Mouse (Mus musculus) hindbrain, embryonic 12.5 days (tissue): ENCODE measurements at regions not wholly inside any gene's neighbourhood (a gene's known extent, or its start where the extent isn't known, plus 50 kb on each side); places are given as distances from the start of the nearest gene placed in this dataset.

ENCODE experiments used
- ATAC-seq: fragments of 200-750 bp; cut with Nextera tagmentation; 2 replicates; pipeline ENCODE4 v1.8.0; 2017; ENCODE audit warnings: moderate TSS enrichment; ENCODE audit not compliant: low FRiP score
- H3K27ac ChIP-seq: fragments of 300-500 bp; sonication (generic); 2 replicates; pipeline ENCODE4 v1.5.1; 2016; ENCODE audit warnings: mild to moderate bottlenecking
- H3K27me3 ChIP-seq: fragments of 300-500 bp; sonication (generic); 2 replicates; pipeline ENCODE4 v1.6.1; 2016; ENCODE audit warnings: mild to moderate bottlenecking
- H3K36me3 ChIP-seq: fragments of 300-500 bp; sonication (generic); 2 replicates; pipeline ENCODE4 v1.6.1; 2016; ENCODE audit warnings: mild to moderate bottlenecking
- H3K4me1 ChIP-seq: fragments of 300-500 bp; sonication (generic); 2 replicates; pipeline ENCODE4 v1.6.1; 2016
- H3K4me2 ChIP-seq: fragments of 300-500 bp; sonication (generic); replicated peaks from 2 replicates; pipeline ENCODE4 v1.6.1; 2016; ENCODE audit warnings: mild to moderate bottlenecking
- H3K4me3 ChIP-seq: fragments of 300-500 bp; sonication (generic); 2 replicates; pipeline ENCODE4 v1.5.1; 2016; ENCODE audit warnings: mild to moderate bottlenecking
- H3K9ac ChIP-seq: fragments of 300-500 bp; sonication (generic); 2 replicates; pipeline ENCODE4 v1.6.1; 2016; ENCODE audit warnings: mild to moderate bottlenecking, moderate library complexity
- H3K9me3 ChIP-seq: fragments of 300-500 bp; sonication (generic); replicated peaks from 2 replicates; pipeline ENCODE4 v1.6.1; 2016; ENCODE audit warnings: mild to moderate bottlenecking
- WGBS: fragments of 180-500 bp; shearing (Covaris S2); methylation state at CpG from one replicate; pipeline ENCODE4 v1.1.7; 2016; 5-methylcytosine and 5-hydroxymethylcytosine counted together

DNA sequence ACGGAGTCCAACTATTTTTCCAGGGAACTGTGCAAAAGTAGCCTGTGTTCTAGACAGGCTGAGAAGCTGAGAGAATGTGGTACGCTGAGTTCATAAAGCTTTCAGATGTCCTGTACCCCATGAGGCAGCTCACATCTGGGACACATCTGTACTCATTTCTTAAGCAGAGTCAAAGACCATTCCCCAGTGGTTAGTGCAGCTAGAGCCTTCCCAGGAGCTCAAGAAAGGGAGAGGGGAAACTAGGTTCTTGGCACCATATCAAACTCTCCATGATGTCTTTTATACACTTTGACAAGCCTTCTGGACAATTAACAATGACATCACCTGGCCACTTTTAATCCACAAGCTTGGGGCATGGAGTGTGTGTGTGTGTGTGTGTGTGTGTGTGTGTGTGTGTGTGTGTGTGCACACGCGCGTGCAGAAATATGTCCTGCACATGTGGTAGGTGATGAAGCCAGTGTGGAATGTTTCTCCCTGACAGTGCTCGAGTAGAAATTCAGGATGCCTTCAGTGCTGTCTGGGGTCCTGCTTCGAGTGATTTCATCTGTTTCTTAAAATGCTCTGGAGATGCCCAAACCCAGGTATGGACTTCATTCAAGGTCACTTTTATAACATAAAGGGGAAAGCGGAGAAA, 121.1 kb upstream of the Dock1 start:
- no peaks in the 10 kb centered on the region for H3K9me3 ChIP-seq
- no peak overlapping the region for H3K4me2 ChIP-seq
- 78% methylated on average over 8 of the region's 8 CpGs for WGBS
- H3K9ac ChIP-seq, result no peak overlapping the region
- no peak for ATAC-seq
- no peaks in the 10 kb centered on the region for H3K27me3 ChIP-seq
- H3K4me3 ChIP-seq, result no peak overlapping the region
- H3K36me3 ChIP-seq, result no peaks in the 10 kb centered on the region
- no peak overlapping the region for H3K27ac ChIP-seq
- peaks cover 5% of the 10 kb centered on the region; the same call in 1 of the 2 replicates for H3K4me1 ChIP-seq

DNA sequence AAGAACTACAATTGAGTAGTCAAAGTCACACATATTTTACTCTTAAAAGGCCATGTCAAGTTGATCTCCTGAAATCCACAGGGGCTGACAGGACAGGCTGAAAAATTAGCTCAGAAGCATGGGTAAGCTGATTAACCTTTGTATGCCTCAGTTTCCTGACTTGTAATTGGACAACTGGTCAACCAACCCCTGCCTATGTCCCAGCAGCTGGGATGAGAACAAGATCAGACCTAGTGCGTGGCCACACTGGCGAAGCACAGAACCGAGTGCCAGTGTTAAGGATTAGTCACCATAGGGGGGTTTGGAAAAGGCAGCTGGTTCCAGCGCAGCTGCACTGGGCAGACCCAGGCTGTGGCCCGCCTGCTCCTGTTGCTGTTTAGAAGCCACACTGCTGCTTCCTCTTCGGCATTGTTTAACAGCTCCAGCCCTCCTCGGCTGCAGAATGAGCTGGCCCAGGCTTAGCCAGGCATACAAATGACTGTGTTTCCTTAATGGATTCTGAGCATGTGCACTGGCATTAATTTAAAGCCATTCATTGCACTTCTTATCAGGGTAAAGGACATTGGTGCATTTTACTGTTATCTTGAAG, 120.1 kb upstream of the Dock1 start:
- H3K4me3 ChIP-seq, result no peak overlapping the region
- peaks cover 5% of the 10 kb centered on the region; the same call in 1 of the 2 replicates for H3K4me1 ChIP-seq
- no peaks in the 10 kb centered on the region for H3K9me3 ChIP-seq
- no peaks in the 10 kb centered on the region for H3K36me3 ChIP-seq
- no peak overlapping the region for H3K9ac ChIP-seq
- 0 out of 2 replicates have a peak overlapping the region, but pooled peaks have one; percentile 7 for H3K27ac ChIP-seq
- WGBS, result 41% methylated on average over 7 of the region's 7 CpGs
- peak; percentile 69 for ATAC-seq
- no peak overlapping the region for H3K4me2 ChIP-seq
- no peaks in the 10 kb centered on the region for H3K27me3 ChIP-seq

DNA sequence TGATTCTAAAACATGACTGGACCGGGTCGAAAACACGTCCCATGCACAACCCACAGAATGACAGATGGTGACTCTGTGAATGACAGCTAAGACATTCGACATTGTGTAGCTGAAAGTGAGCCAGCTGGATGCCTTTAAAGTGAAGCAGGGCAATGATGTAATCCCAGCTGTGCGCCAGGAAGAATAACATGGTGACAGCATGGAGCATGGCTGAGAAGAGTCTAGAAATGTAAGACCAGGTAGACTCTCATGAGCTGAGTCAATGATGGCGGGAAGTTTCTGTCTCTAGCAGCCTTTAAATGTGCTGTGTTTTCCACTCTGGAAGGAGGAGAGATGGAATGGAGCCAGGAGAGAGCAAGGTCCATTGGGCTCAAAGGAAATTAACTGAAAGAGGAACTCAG, 118.4 kb upstream of the Dock1 start:
- no peaks in the 10 kb centered on the region for H3K9me3 ChIP-seq
- no peak overlapping the region for H3K27ac ChIP-seq
- no peak overlapping the region for H3K9ac ChIP-seq
- WGBS, result 66% methylated on average over 6 of the region's 6 CpGs
- no peak overlapping the region for H3K4me3 ChIP-seq
- no peak overlapping the region for H3K4me2 ChIP-seq
- no peaks in the 10 kb centered on the region for H3K27me3 ChIP-seq
- no peaks in the 10 kb centered on the region for H3K36me3 ChIP-seq
- peaks cover 5% of the 10 kb centered on the region; the same call in 1 of the 2 replicates for H3K4me1 ChIP-seq
- ATAC-seq, result no peak

GRCm38 (mm10) chr7:134556061-134556460, 114.4 kb upstream of the Dock1 start:
- Histone ChIP-seq H3K36me3 (no peaks in the 10 kb centered on the region), H3K27me3 (no peaks in the 10 kb centered on the region), H3K9ac (no peak overlapping the region), H3K9me3 (no peaks in the 10 kb centered on the region), H3K4me2 (no peak overlapping the region), H3K4me3 (no peak overlapping the region), H3K27ac (no peak overlapping the region), H3K4me1 (no peaks in the 10 kb centered on the region)
- ATAC-seq, result no peak
- 84% methylated on average over 4 of the region's 4 CpGs for WGBS

GRCm38 (mm10) chr7:134566322-134566721, 104.1 kb upstream of the Dock1 start:
- no peaks in the 10 kb centered on the region for H3K36me3 ChIP-seq
- WGBS, result 76% methylated on average over 5 of the region's 5 CpGs
- no peaks in the 10 kb centered on the region for H3K27me3 ChIP-seq
- H3K9ac ChIP-seq, result no peak overlapping the region
- ATAC-seq, result no peak
- no peaks in the 10 kb centered on the region for H3K9me3 ChIP-seq
- no peaks in the 10 kb centered on the region for H3K4me1 ChIP-seq
- no peak overlapping the region for H3K4me2 ChIP-seq
- H3K4me3 ChIP-seq, result no peak overlapping the region
- H3K27ac ChIP-seq, result no peak overlapping the region

- no peak for ATAC-seq
- 91% methylated on average over 3 of the region's 3 CpGs for WGBS
- H3K9ac ChIP-seq, result no peak overlapping the region
- no peaks in the 10 kb centered on the region for H3K36me3 ChIP-seq
- H3K4me1 ChIP-seq, result no peaks in the 10 kb centered on the region
- H3K4me3 ChIP-seq, result no peak overlapping the region
- no peaks in the 10 kb centered on the region for H3K9me3 ChIP-seq
- no peak overlapping the region for H3K27ac ChIP-seq
- H3K4me2 ChIP-seq, result no peak overlapping the region
- no peaks in the 10 kb centered on the region for H3K27me3 ChIP-seq
Measured at GRCm38 (mm10) chr7:134569247-134569646, 101.2 kb upstream of the Dock1 start.

DNA sequence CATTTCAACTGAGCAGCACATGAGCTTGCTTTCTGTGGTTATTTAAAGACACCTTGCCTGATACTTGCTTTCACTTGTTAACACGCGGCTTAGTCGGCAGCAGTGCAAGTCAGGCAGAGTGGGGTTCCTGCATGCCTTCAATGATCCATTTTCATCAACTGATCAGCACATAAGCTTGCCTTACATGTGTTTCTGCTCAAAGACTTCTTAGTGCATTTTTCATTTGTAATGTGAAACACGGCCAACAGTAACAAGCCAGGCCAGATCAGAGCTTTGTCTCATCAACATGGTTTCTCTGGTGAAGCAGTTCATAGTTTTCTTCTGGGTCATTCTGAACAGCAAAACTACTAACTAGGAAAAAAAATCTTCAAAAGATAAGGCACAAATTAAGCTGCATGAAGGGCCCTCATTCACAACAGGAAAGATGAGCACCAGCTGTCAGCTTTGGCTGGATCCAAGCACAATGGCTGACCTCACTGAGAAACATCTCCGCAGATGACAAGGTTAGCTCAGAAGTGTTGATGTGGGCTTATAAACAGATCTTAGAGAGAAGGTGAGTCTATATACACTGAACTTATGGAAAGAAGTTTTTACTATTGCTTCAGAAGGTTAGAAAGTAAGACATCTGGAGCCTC, 100.2 kb upstream of the Dock1 start:
- H3K27me3 ChIP-seq, result no peaks in the 10 kb centered on the region
- no peak for ATAC-seq
- no peak overlapping the region for H3K4me2 ChIP-seq
- WGBS, result 89% methylated on average over 5 of the region's 5 CpGs
- no peak overlapping the region for H3K27ac ChIP-seq
- no peaks in the 10 kb centered on the region for H3K36me3 ChIP-seq
- no peaks in the 10 kb centered on the region for H3K9me3 ChIP-seq
- no peaks in the 10 kb centered on the region for H3K4me1 ChIP-seq
- no peak overlapping the region for H3K9ac ChIP-seq
- no peak overlapping the region for H3K4me3 ChIP-seq

DNA sequence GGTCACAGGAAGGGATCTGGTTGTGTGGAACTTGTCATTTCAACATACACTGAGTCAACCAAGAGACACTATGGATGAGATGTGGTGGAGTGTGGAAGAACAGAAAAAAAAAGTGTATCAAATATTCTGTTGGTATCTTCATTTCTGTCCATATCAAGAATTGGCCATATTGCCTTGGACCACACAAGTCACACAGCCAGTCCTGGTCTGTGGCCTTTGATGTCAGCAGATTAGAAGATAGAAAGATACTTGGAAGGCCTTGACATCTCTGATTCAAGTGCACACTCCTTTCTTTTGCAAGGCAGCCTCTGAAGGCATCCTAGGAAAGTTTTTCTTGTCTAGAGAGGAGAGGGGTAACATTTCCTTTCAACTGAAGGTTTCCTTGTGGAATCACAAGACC, 88.7 kb upstream of the Dock1 start:
- H3K36me3 ChIP-seq, result no peaks in the 10 kb centered on the region
- no peak overlapping the region for H3K4me2 ChIP-seq

GRCm38 (mm10) chr7:134585478-134585877, 85.0 kb upstream of the Dock1 start:
- 87% methylated on average over 5 of the region's 5 CpGs for WGBS
- Histone ChIP-seq H3K36me3 (no peaks in the 10 kb centered on the region), H3K27me3 (no peaks in the 10 kb centered on the region), H3K27ac (no peak overlapping the region), H3K4me1 (no peaks in the 10 kb centered on the region), H3K4me3 (no peak overlapping the region), H3K4me2 (no peak overlapping the region), H3K9ac (no peak overlapping the region), H3K9me3 (no peaks in the 10 kb centered on the region)
- no peak for ATAC-seq

More for the DNA sequence above, 88.7 kb upstream of the Dock1 start:
- Histone ChIP-seq H3K27ac (no peak overlapping the region), H3K4me1 (no peaks in the 10 kb centered on the region), H3K9me3 (no peaks in the 10 kb centered on the region), H3K4me3 (no peak overlapping the region), H3K9ac (no peak overlapping the region), H3K27me3 (no peaks in the 10 kb centered on the region)
- ATAC-seq, result no peak

DNA sequence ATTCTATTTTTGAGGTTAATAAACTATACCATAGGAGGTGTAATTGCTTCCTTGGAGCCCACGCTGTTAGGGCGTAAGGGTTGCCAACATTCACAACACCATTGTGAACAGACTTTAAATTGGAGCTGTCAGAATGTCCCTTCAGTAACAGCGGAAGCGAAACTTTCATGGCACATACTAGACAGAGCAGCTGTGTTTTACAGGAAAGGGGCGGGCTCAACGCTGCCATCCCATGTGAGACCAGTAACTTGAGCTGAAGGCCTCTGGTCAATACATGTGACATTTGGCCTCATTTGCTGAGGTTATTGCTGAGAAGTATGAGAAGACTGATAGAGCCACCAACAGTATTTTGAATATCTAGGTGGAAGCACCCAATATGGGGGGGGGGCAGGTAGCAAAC, 83.5 kb upstream of the Dock1 start:
- H3K4me1 ChIP-seq, result no peaks in the 10 kb centered on the region

DNA sequence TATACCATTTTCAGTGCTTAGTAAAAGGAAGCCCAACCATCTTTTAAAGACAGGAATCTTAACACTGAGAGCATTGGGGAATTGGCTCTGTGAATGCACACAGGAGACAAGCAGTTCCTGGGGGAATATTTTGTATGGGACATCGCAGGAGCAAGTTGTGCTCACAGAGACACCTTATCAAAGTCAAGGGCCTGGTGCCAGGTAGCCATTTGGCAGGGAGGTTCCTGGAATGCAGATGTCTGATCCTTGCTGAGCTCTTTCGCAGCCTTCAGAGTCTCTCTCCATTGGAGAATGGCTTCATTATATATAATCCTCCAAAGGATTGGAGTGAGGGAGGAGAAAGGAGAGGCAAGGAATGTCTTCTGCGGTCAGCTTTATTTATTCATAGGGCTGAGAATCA, 62.6 kb upstream of the Dock1 start:
- Histone ChIP-seq H3K9me3 (no peaks in the 10 kb centered on the region), H3K4me1 (peaks cover 9% of the 10 kb centered on the region), H3K4me2 (no peak overlapping the region), H3K27ac (no peak overlapping the region), H3K4me3 (no peak overlapping the region), H3K36me3 (no peaks in the 10 kb centered on the region), H3K27me3 (no peaks in the 10 kb centered on the region), H3K9ac (no peak overlapping the region)
- WGBS, result 69% methylated on average over 3 of the region's 3 CpGs
- no peak for ATAC-seq

More for the DNA sequence above, 83.5 kb upstream of the Dock1 start:
- Histone ChIP-seq H3K27me3 (no peaks in the 10 kb centered on the region), H3K9me3 (no peaks in the 10 kb centered on the region), H3K27ac (no peak overlapping the region), H3K4me2 (no peak overlapping the region), H3K4me3 (no peak overlapping the region), H3K9ac (no peak overlapping the region), H3K36me3 (no peaks in the 10 kb centered on the region)
- ATAC-seq, result no peak
- 92% methylated on average over 6 of the region's 6 CpGs for WGBS

- H3K9me3 ChIP-seq, result no peaks in the 10 kb centered on the region
- no peak for ATAC-seq
- H3K27me3 ChIP-seq, result no peaks in the 10 kb centered on the region
- WGBS, result 51% methylated on average over 2 of the region's 2 CpGs
- no peak overlapping the region for H3K4me2 ChIP-seq
- H3K27ac ChIP-seq, result no peak overlapping the region
- peaks cover 9% of the 10 kb centered on the region for H3K4me1 ChIP-seq
- no peaks in the 10 kb centered on the region for H3K36me3 ChIP-seq
- H3K9ac ChIP-seq, result no peak overlapping the region
- no peak overlapping the region for H3K4me3 ChIP-seq
Measured at GRCm38 (mm10) chr7:134610159-134610558, 60.3 kb upstream of the Dock1 start.

- no peak for ATAC-seq
- Histone ChIP-seq H3K4me3 (no peak overlapping the region), H3K9me3 (no peaks in the 10 kb centered on the region), H3K27me3 (no peaks in the 10 kb centered on the region), H3K36me3 (no peaks in the 10 kb centered on the region), H3K9ac (no peak overlapping the region), H3K4me2 (no peak overlapping the region), H3K27ac (no peak overlapping the region), H3K4me1 (peaks cover 9% of the 10 kb centered on the region)
- WGBS, result 58% methylated on average over 9 of the region's 9 CpGs
Measured at GRCm38 (mm10) chr7:134611371-134611770, 59.1 kb upstream of the Dock1 start.
